Mouse (Mus musculus): ENCODE data around the gene D130052B06Rik.

The D130052B06Rik gene

GRCm38 (mm10) chr11:33598986-33599385, at the start of gene D130052B06Rik:
Gene D130052B06Rik, plus strand, starts transcription at chr11:33599302.
- no peak for DNase-seq (ENCODE audit: low spot score in 2 of 2)

GRCm38 (mm10) chr11:33550861-33551560, 48.1 kb upstream of the D130052B06Rik start:
- no peak for DNase-seq (ENCODE audit: low spot score in 2 of 2)

GRCm38 (mm10) chr11:33554123-33554522, 45.0 kb upstream of the D130052B06Rik start:
- DNase-seq (ENCODE audit: low spot score in 2 of 2) = no peak

- DNase-seq (ENCODE audit: low spot score in 2 of 2) = no peak
Observed at GRCm38 (mm10) chr11:33563921-33564320, 35.2 kb upstream of the D130052B06Rik start.

- no peak for DNase-seq (ENCODE audit: low spot score in 2 of 2)
Observed at GRCm38 (mm10) chr11:33570413-33570812, 28.7 kb upstream of the D130052B06Rik start.

GRCm38 (mm10) chr11:33574944-33575343, 24.2 kb upstream of the D130052B06Rik start:
- no peak for DNase-seq (ENCODE audit: low spot score in 2 of 2)

GRCm38 (mm10) chr11:33578859-33579258, 20.2 kb upstream of the D130052B06Rik start, which contains the start of gene Gabrp:
Gene Gabrp, minus strand, starts transcription at chr11:33578959.
- DNase-seq (ENCODE audit: low spot score in 2 of 2) = no peak

- no peak for DNase-seq (ENCODE audit: low spot score in 2 of 2)
Observed at GRCm38 (mm10) chr11:33579621-33580020, 19.5 kb upstream of the D130052B06Rik start.

- DNase-seq (ENCODE audit: low spot score in 2 of 2) = no peak
Observed at GRCm38 (mm10) chr11:33586614-33587013, 12.5 kb upstream of the D130052B06Rik start.

- DNase-seq (ENCODE audit: low spot score in 2 of 2) = no peak
Observed at GRCm38 (mm10) chr11:33590771-33591170, 8.3 kb upstream of the D130052B06Rik start.

- DNase-seq (ENCODE audit: low spot score in 2 of 2) = no peak
Observed at GRCm38 (mm10) chr11:33592826-33593225, 6.3 kb upstream of the D130052B06Rik start.

GRCm38 (mm10) chr11:33596655-33597054, 2.4 kb upstream of the D130052B06Rik start:
- no peak for DNase-seq (ENCODE audit: low spot score in 2 of 2)

- no peak for DNase-seq (ENCODE audit: low spot score in 2 of 2)
Observed at GRCm38 (mm10) chr11:33603174-33603573, 4.1 kb downstream of the D130052B06Rik start.

GRCm38 (mm10) chr11:33607784-33608183, 8.7 kb downstream of the D130052B06Rik start:
- no peak for DNase-seq (ENCODE audit: low spot score in 2 of 2)

GRCm38 (mm10) chr11:33614218-33614617, 15.1 kb downstream of the D130052B06Rik start:
- peak in 1 of 2 experiments; percentile 22 for DNase-seq (ENCODE audit: low spot score in 2 of 2)

GRCm38 (mm10) chr11:33627136-33627742, 28.1 kb downstream of the D130052B06Rik start:
- DNase-seq (ENCODE audit: low spot score in 2 of 2) = no peak

GRCm38 (mm10) chr11:33637107-33637506, 38.0 kb downstream of the D130052B06Rik start:
- DNase-seq (ENCODE audit: low spot score in 2 of 2) = no peak

GRCm38 (mm10) chr11:33649358-33649757, 50.3 kb downstream of the D130052B06Rik start:
- DNase-seq (ENCODE audit: low spot score in 2 of 2) = no peak

- DNase-seq (ENCODE audit: low spot score in 2 of 2) = no peak
Observed at GRCm38 (mm10) chr11:33654485-33654884, 55.4 kb downstream of the D130052B06Rik start.

- no peak for DNase-seq (ENCODE audit: low spot score in 2 of 2)
Observed at GRCm38 (mm10) chr11:33655221-33655620, 56.1 kb downstream of the D130052B06Rik start.

- DNase-seq (ENCODE audit: low spot score in 2 of 2) = no peak
Observed at GRCm38 (mm10) chr11:33655861-33656593, 56.9 kb downstream of the D130052B06Rik start.
